Mouse (Mus musculus): ENCODE measurements at regions not wholly inside any gene's neighbourhood (a gene's known extent, or its start where the extent isn't known, plus 50 kb on each side); places are given as distances from the start of the nearest gene placed in this dataset.

DNA sequence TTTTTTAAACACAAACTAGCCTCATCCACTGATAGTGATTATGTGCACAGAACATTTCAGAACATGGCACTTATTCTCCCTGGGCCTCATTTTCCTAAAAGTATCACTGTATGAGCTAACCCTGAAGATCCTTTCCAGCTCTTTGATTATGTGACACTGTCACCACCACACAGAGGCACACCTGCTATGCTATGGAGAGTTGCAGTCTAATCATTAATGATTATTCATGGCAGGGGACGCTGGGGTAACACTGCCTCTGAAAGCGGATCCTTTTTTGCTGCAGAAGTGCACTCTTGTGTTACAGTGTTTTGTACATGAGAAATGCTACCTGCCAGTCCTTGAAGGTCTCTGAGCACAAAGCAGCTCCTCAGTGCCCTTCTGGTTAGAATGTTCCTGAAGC lies 615.3 kb upstream of the Fbxo33 start:
- H3K9ac ChIP-seq (ENCODE audit: insufficient read depth, low read depth, low read length, poor library complexity, severe bottlenecking), result no peak overlapping the region
- H3K4me3 ChIP-seq (ENCODE audit: insufficient read depth in 1 of 2, low read depth in 1 of 2, low read length in 2 of 2, poor library complexity in 1 of 2, severe bottlenecking in 1 of 2), result no peak overlapping the region
- no peaks in the 10 kb centered on the region; the same call in 1 of the 2 replicates for H3K36me3 ChIP-seq (ENCODE audit: control insufficient read depth, insufficient read depth, low read length, poor library complexity, severe bottlenecking)
- no peak overlapping the region for H3K27ac ChIP-seq (ENCODE audit: insufficient read depth, low read depth, low read length, poor library complexity, severe bottlenecking)
- no peak for TF ChIP-seq ZNF384 (IDR thresholded peaks at IDR 0.05; ENCODE audit: low read depth, low read length)
- no peak for TF ChIP-seq CHD2 (IDR thresholded peaks at IDR 0.05; ENCODE audit: low read depth, low read length)
- TF ChIP-seq HCFC1 (IDR thresholded peaks at IDR 0.05; ENCODE audit: borderline replicate concordance, insufficient read depth, low read length), result no peak
- no peak for TF ChIP-seq MAFK (IDR thresholded peaks at IDR 0.05; ENCODE audit: insufficient read depth, low read depth, low read length)
- no peak for TF ChIP-seq ZC3H11A (IDR thresholded peaks at IDR 0.05; ENCODE audit: borderline replicate concordance, low read depth, low read length)
- no peak for DNase-seq (ENCODE audit: low read depth, low spot score)
- no peaks in the 10 kb centered on the region for H3K9me3 ChIP-seq (ENCODE audit: control insufficient read depth, insufficient read depth, low read depth, low read length)
- in situ Hi-C loops (cut with MboI; ENCODE audit: low sequenced_read_pairs in 2 of 2, unreplicated experiment in 2 of 2), result no loop called here
- no peaks in the 10 kb centered on the region for H3K4me1 ChIP-seq (ENCODE audit: control insufficient read depth in 2 of 2, insufficient read depth in 2 of 2, low read length in 2 of 2, poor library complexity in 1 of 2)

DNA sequence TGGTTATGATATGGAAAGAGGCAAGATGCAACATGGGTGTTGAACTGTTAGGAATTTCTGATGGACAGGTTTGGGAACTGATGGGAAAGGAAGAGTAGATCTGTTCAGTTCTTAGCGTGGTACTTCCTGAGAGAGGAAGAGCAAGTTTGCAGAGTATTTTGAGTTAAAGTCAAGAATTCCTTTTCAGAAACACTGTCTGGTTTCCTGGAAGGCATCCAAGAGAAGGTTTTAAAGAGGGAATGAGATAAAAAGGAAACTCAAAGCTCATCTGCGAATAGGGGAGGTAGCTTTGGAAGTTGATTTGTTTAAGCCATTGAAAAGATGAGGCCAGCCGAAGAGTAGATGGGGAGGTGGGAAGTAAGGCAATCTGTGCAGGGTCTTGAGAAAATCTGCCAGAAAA lies 603.4 kb upstream of the Fbxo33 start:
- H3K9me3 ChIP-seq (ENCODE audit: control insufficient read depth, insufficient read depth, low read depth, low read length), result no peaks in the 10 kb centered on the region
- H3K9ac ChIP-seq (ENCODE audit: insufficient read depth, low read depth, low read length, poor library complexity, severe bottlenecking), result no peak overlapping the region
- in situ Hi-C loops (cut with MboI; ENCODE audit: low sequenced_read_pairs in 2 of 2, unreplicated experiment in 2 of 2), result no loop called here
- H3K4me3 ChIP-seq (ENCODE audit: insufficient read depth in 1 of 2, low read depth in 1 of 2, low read length in 2 of 2, poor library complexity in 1 of 2, severe bottlenecking in 1 of 2), result no peak overlapping the region
- no peak overlapping the region for H3K27ac ChIP-seq (ENCODE audit: insufficient read depth, low read depth, low read length, poor library complexity, severe bottlenecking)
- DNase-seq (ENCODE audit: low read depth, low spot score), result no peak
- TF ChIP-seq ZNF384 (IDR thresholded peaks at IDR 0.05; ENCODE audit: low read depth, low read length), result no peak
- no peak for TF ChIP-seq HCFC1 (IDR thresholded peaks at IDR 0.05; ENCODE audit: borderline replicate concordance, insufficient read depth, low read length)
- no peak for TF ChIP-seq MAFK (IDR thresholded peaks at IDR 0.05; ENCODE audit: insufficient read depth, low read depth, low read length)
- no peak for TF ChIP-seq ZC3H11A (IDR thresholded peaks at IDR 0.05; ENCODE audit: borderline replicate concordance, low read depth, low read length)
- TF ChIP-seq CHD2 (IDR thresholded peaks at IDR 0.05; ENCODE audit: low read depth, low read length), result no peak
- H3K4me1 ChIP-seq (ENCODE audit: control insufficient read depth in 2 of 2, insufficient read depth in 2 of 2, low read length in 2 of 2, poor library complexity in 1 of 2), result no peaks in the 10 kb centered on the region
- no peaks in the 10 kb centered on the region for H3K36me3 ChIP-seq (ENCODE audit: control insufficient read depth, insufficient read depth, low read length, poor library complexity, severe bottlenecking)

DNA sequence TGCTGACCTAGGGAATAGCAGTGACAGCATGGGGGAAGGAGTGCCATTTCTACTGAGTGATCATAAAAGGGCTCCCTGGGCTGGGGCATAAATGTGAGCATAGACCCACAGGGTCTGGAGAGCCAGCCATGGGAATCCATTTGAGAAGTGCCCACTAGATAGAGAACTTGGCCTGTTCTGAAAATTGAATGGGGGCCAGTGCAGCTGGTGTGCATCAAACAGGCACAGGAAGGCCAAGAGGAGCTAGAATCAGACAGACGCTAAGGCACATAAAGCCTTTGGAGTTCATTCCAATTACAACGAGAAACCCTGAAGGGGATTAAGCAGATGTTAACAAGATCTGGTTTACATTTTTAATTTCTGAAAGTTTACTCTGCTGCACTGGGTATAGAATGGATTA lies 602.9 kb upstream of the Fbxo33 start:
- Histone ChIP-seq H3K9me3 (ENCODE audit: control insufficient read depth, insufficient read depth, low read depth, low read length) (no peaks in the 10 kb centered on the region), H3K9ac (ENCODE audit: insufficient read depth, low read depth, low read length, poor library complexity, severe bottlenecking) (no peak overlapping the region), H3K36me3 (ENCODE audit: control insufficient read depth, insufficient read depth, low read length, poor library complexity, severe bottlenecking) (no peaks in the 10 kb centered on the region), H3K27ac (ENCODE audit: insufficient read depth, low read depth, low read length, poor library complexity, severe bottlenecking) (no peak overlapping the region), H3K4me3 (ENCODE audit: insufficient read depth in 1 of 2, low read depth in 1 of 2, low read length in 2 of 2, poor library complexity in 1 of 2, severe bottlenecking in 1 of 2) (no peak overlapping the region), H3K4me1 (ENCODE audit: control insufficient read depth in 2 of 2, insufficient read depth in 2 of 2, low read length in 2 of 2, poor library complexity in 1 of 2) (no peaks in the 10 kb centered on the region)
- in situ Hi-C loops (cut with MboI; ENCODE audit: low sequenced_read_pairs in 2 of 2, unreplicated experiment in 2 of 2), result no loop called here
- DNase-seq (ENCODE audit: low read depth, low spot score), result no peak
- no peak for TF ChIP-seq HCFC1 (IDR thresholded peaks at IDR 0.05; ENCODE audit: borderline replicate concordance, insufficient read depth, low read length)
- TF ChIP-seq ZC3H11A (IDR thresholded peaks at IDR 0.05; ENCODE audit: borderline replicate concordance, low read depth, low read length), result no peak
- no peak for TF ChIP-seq ZNF384 (IDR thresholded peaks at IDR 0.05; ENCODE audit: low read depth, low read length)
- TF ChIP-seq MAFK (IDR thresholded peaks at IDR 0.05; ENCODE audit: insufficient read depth, low read depth, low read length), result no peak
- TF ChIP-seq CHD2 (IDR thresholded peaks at IDR 0.05; ENCODE audit: low read depth, low read length), result no peak

DNA sequence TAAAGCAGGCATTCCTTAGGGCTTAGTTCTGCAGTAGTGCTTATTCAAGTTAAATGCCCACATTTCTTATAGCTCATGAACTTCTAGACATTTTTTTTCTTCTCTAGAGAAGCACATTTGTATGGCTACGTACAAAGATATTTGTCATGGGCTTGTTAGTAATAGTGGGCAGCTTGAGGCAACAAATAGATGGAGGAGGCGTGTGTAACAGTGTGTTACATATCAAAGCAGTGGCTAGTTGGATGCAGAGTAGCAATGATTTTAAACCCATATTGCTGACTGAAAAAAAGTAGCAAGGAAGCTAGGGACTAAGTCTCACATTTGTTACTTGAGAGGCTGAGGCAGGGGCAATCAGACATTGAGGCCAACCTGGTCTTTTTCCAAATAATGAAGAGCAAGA lies 602.2 kb upstream of the Fbxo33 start:
- no peak for TF ChIP-seq CHD2 (IDR thresholded peaks at IDR 0.05; ENCODE audit: low read depth, low read length)
- no peak for TF ChIP-seq HCFC1 (IDR thresholded peaks at IDR 0.05; ENCODE audit: borderline replicate concordance, insufficient read depth, low read length)
- TF ChIP-seq ZNF384 (IDR thresholded peaks at IDR 0.05; ENCODE audit: low read depth, low read length), result no peak
- TF ChIP-seq MAFK (IDR thresholded peaks at IDR 0.05; ENCODE audit: insufficient read depth, low read depth, low read length), result no peak
- no peak for TF ChIP-seq ZC3H11A (IDR thresholded peaks at IDR 0.05; ENCODE audit: borderline replicate concordance, low read depth, low read length)
- Histone ChIP-seq H3K4me1 (ENCODE audit: control insufficient read depth in 2 of 2, insufficient read depth in 2 of 2, low read length in 2 of 2, poor library complexity in 1 of 2) (no peaks in the 10 kb centered on the region), H3K4me3 (ENCODE audit: insufficient read depth in 1 of 2, low read depth in 1 of 2, low read length in 2 of 2, poor library complexity in 1 of 2, severe bottlenecking in 1 of 2) (no peak overlapping the region), H3K9me3 (ENCODE audit: control insufficient read depth, insufficient read depth, low read depth, low read length) (no peaks in the 10 kb centered on the region), H3K36me3 (ENCODE audit: control insufficient read depth, insufficient read depth, low read length, poor library complexity, severe bottlenecking) (no peaks in the 10 kb centered on the region), H3K9ac (ENCODE audit: insufficient read depth, low read depth, low read length, poor library complexity, severe bottlenecking) (no peak overlapping the region), H3K27ac (ENCODE audit: insufficient read depth, low read depth, low read length, poor library complexity, severe bottlenecking) (no peak overlapping the region)
- no peak for DNase-seq (ENCODE audit: low read depth, low spot score)
- in situ Hi-C loops (cut with MboI; ENCODE audit: low sequenced_read_pairs in 2 of 2, unreplicated experiment in 2 of 2), result no loop called here

DNA sequence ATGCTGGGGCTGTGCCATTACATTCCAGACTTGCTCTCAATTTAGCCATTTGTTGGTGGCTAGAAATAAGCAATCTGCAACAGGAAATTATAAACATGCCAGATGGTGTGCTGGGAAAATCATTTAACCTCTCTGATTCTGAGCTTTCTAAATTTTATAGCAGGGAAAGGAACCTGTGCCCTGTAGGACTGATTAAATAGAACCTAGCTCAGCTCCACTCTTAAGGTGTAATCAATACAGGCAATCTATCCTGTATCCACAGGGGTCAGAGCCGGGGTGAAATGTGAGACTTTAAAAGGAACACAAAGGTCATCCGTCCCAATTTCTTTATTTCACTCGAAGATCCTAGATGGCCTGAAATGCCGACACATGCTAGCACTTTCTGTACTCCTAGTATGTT lies 596.4 kb upstream of the Fbxo33 start:
- DNase-seq (ENCODE audit: low read depth, low spot score), result no peak
- Histone ChIP-seq H3K4me1 (ENCODE audit: control insufficient read depth in 2 of 2, insufficient read depth in 2 of 2, low read length in 2 of 2, poor library complexity in 1 of 2) (no peaks in the 10 kb centered on the region), H3K4me3 (ENCODE audit: insufficient read depth in 1 of 2, low read depth in 1 of 2, low read length in 2 of 2, poor library complexity in 1 of 2, severe bottlenecking in 1 of 2) (no peak overlapping the region), H3K27ac (ENCODE audit: insufficient read depth, low read depth, low read length, poor library complexity, severe bottlenecking) (no peak overlapping the region), H3K36me3 (ENCODE audit: control insufficient read depth, insufficient read depth, low read length, poor library complexity, severe bottlenecking) (no peaks in the 10 kb centered on the region), H3K9me3 (ENCODE audit: control insufficient read depth, insufficient read depth, low read depth, low read length) (no peaks in the 10 kb centered on the region), H3K9ac (ENCODE audit: insufficient read depth, low read depth, low read length, poor library complexity, severe bottlenecking) (no peak overlapping the region)
- TF ChIP-seq HCFC1 (IDR thresholded peaks at IDR 0.05; ENCODE audit: borderline replicate concordance, insufficient read depth, low read length), result no peak
- TF ChIP-seq MAFK (IDR thresholded peaks at IDR 0.05; ENCODE audit: insufficient read depth, low read depth, low read length), result no peak
- no peak for TF ChIP-seq ZC3H11A (IDR thresholded peaks at IDR 0.05; ENCODE audit: borderline replicate concordance, low read depth, low read length)
- no peak for TF ChIP-seq CHD2 (IDR thresholded peaks at IDR 0.05; ENCODE audit: low read depth, low read length)
- no peak for TF ChIP-seq ZNF384 (IDR thresholded peaks at IDR 0.05; ENCODE audit: low read depth, low read length)
- in situ Hi-C loops (cut with MboI; ENCODE audit: low sequenced_read_pairs in 2 of 2, unreplicated experiment in 2 of 2), result no loop called here

Data from ES-E14 (cell line).